Mouse (Mus musculus) embryonic facial prominence, embryonic 14.5 days (tissue): Measurements from ENCODE around the gene Cfap99. TPM values are rescaled to one million over a fixed set of nuclear protein-coding genes. Genes with fewer than 3 reads are reported as not detected.
A peak's percentile ranks its signal among the peaks of the same experiment; 100 is the strongest.

ENCODE experiments used
- ATAC-seq: fragments of 200-750 bp; cut with Nextera tagmentation; 2 replicates; pipeline ENCODE4 v1.8.0; 2017; ENCODE audit warnings: low read depth, moderate number of reproducible peaks, moderate TSS enrichment
- DNase-seq: peaks from one replicate; pipeline ENCODE4 v3.0.0-alpha.2; 2015; ENCODE audit warnings: low spot score
- H3K27ac ChIP-seq: fragments of 300-500 bp; sonication (generic); replicated peaks from 2 replicates; pipeline ENCODE4 v1.5.1; 2014; ENCODE audit warnings: low read depth, mild to moderate bottlenecking, low read length, moderate library complexity
- H3K27me3 ChIP-seq: fragments of 300-500 bp; sonication (generic); replicated peaks from 2 replicates; pipeline ENCODE4 v1.6.1; 2014; ENCODE audit warnings: low read length; ENCODE audit not compliant: control insufficient read depth, insufficient read depth
- H3K36me3 ChIP-seq: fragments of 300-500 bp; sonication (generic); 2 replicates; pipeline ENCODE4 v1.6.1; 2014; ENCODE audit warnings: low read length, mixed read lengths; ENCODE audit not compliant: control insufficient read depth, insufficient read depth
- H3K4me1 ChIP-seq: fragments of 300-500 bp; sonication (generic); 2 replicates; pipeline ENCODE4 v1.6.1; 2014; ENCODE audit warnings: antibody characterized with exemption, low read length; ENCODE audit not compliant: control insufficient read depth, insufficient read depth
- H3K4me2 ChIP-seq: fragments of 300-500 bp; sonication (generic); 2 replicates; pipeline ENCODE4 v1.6.1; 2014; ENCODE audit warnings: low read depth, mild to moderate bottlenecking, low read length, moderate library complexity, mixed read lengths
- H3K4me3 ChIP-seq: fragments of 300-500 bp; sonication (generic); 2 replicates; pipeline ENCODE4 v1.5.1; 2014; ENCODE audit warnings: low read depth, mild to moderate bottlenecking, low read length
- H3K9ac ChIP-seq: fragments of 300-500 bp; sonication (generic); 2 replicates; pipeline ENCODE4 v1.6.1; 2014; ENCODE audit warnings: low read depth, mild to moderate bottlenecking, low read length, moderate library complexity, mixed read lengths
- H3K9me3 ChIP-seq: fragments of 300-500 bp; sonication (generic); 2 replicates; pipeline ENCODE4 v1.6.1; 2016; ENCODE audit warnings: low read length; ENCODE audit not compliant: control insufficient read depth
- WGBS: fragments of 180-500 bp; shearing (Covaris S2); extraction: QIAGEN DNeasy Blood & Tissue Kit; methylation state at CpG from one replicate; pipeline ENCODE4 v1.1.7; 2014; 5-methylcytosine and 5-hydroxymethylcytosine counted together
- polyA plus RNA-seq: library from polyadenylated mRNA; unstranded; fragments of >200 nt; fragmentation: Nextera tagmentation; extraction: Ambion mirVana; gene quantifications from 2 replicates; pipeline ENCODE4 v1.2.1, GENCODE M21; 2014

Gene Cfap99
- polyA plus RNA-seq, 1 experiment from 2014 or later: 0.21 TPM

- no peak overlapping the region for H3K9ac ChIP-seq
- H3K9me3 ChIP-seq: no peaks in the 10 kb centered on the region
- H3K27me3 ChIP-seq: no peaks in the 10 kb centered on the region; the same call in 1 of the 2 replicates
- H3K36me3 ChIP-seq: no peaks in the 10 kb centered on the region
- H3K4me3 ChIP-seq: no peak overlapping the region
- H3K4me1 ChIP-seq: peaks cover 14% of the 10 kb centered on the region
- H3K27ac ChIP-seq: no peak overlapping the region
- 40% methylated on average over 4 of the region's 4 CpGs for WGBS
- ATAC-seq: no peak
- no peak overlapping the region for H3K4me2 ChIP-seq
- peak; percentile 24 for DNase-seq
Observed at GRCm38 (mm10) chr5:34252967-34253519, 35.4 kb upstream of the Cfap99 start.

DNA sequence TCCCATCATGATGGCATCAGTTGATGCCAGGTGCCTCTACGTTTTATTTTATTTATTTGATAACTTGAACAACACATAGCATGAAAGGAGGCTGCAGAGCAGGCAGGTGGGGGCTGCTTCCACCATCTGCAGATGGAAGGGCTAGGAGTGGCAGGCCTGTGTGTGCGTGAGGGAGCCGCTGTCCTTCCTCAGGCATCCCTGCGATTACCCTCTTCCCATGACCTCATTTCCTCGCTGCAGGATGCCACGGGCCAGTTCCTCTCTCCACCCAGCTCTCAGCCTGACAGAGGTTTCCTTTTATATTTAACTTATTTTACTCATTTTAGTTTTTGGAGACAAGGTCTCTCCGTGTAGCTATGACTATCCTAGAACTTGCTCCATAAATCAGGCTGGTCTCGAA is 34.1 kb upstream of the Cfap99 start:
- no peak overlapping the region for H3K4me3 ChIP-seq
- no peaks in the 10 kb centered on the region; the same call in 1 of the 2 replicates for H3K27me3 ChIP-seq
- DNase-seq (no peak), ATAC-seq (no peak)
- H3K4me2 ChIP-seq: no peak overlapping the region
- no peak overlapping the region for H3K9ac ChIP-seq
- no peaks in the 10 kb centered on the region for H3K36me3 ChIP-seq
- no peaks in the 10 kb centered on the region for H3K9me3 ChIP-seq
- 65% methylated on average over 8 of the region's 8 CpGs for WGBS
- H3K27ac ChIP-seq: no peak overlapping the region
- peaks cover 14% of the 10 kb centered on the region for H3K4me1 ChIP-seq

- Histone ChIP-seq H3K27me3 (no peaks in the 10 kb centered on the region; the same call in 1 of the 2 replicates), H3K36me3 (no peaks in the 10 kb centered on the region), H3K4me2 (no peak overlapping the region), H3K27ac (no peak overlapping the region), H3K9me3 (no peaks in the 10 kb centered on the region), H3K4me1 (peaks cover 14% of the 10 kb centered on the region), H3K9ac (no peak overlapping the region), H3K4me3 (no peak overlapping the region)
- no peak for ATAC-seq
- WGBS: 72% methylated on average over 3 of the region's 3 CpGs
- DNase-seq: no peak
Observed at GRCm38 (mm10) chr5:34255189-34255588, 33.2 kb upstream of the Cfap99 start.

DNA sequence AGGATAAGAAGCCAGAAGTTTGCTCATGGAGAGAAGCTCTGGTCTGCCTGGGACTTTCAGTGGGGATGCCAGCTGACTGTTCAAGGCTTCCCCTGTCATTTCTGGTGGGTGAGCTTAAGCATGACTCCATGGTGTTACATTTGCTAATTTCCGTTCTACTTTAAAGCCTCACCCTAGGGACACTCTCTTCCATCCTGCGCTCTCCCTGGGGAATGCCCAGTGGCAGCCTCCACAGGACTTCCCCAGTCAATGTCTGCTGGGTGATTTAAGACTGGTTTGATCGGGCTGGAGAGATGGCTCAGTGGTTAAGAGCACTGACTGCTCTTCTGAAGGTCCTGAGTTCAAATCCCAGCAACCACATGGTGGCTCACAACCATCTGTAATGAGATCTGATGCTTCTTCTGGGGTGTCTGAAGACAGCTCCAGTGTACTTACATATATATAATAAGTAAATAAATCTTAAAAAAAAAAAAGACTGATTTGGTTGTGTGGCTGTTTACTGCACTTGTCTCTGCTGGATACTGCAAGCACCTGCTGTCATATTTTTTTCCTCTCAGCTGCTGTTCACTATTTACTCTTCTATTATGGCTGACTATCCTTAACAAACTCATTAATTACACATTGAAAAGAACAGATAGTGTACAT is 29.1 kb upstream of the Cfap99 start:
- no peak for ATAC-seq

GRCm38 (mm10) chr5:34266065-34266464 is 22.3 kb upstream of the Cfap99 start:
- H3K9ac ChIP-seq: no peak overlapping the region
- H3K36me3 ChIP-seq: no peaks in the 10 kb centered on the region
- DNase-seq (no peak), ATAC-seq (no peak)
- H3K4me2 ChIP-seq: no peak overlapping the region
- WGBS: 67% methylated on average over 4 of the region's 4 CpGs
- H3K4me1 ChIP-seq: no peaks in the 10 kb centered on the region
- H3K27ac ChIP-seq: no peak overlapping the region
- no peaks in the 10 kb centered on the region for H3K9me3 ChIP-seq
- no peak overlapping the region for H3K4me3 ChIP-seq
- H3K27me3 ChIP-seq: no peaks in the 10 kb centered on the region

More for the DNA sequence above, 29.1 kb upstream of the Cfap99 start:
- H3K4me1 ChIP-seq: no peaks in the 10 kb centered on the region
- H3K9ac ChIP-seq: no peak overlapping the region
- H3K9me3 ChIP-seq: no peaks in the 10 kb centered on the region
- H3K27me3 ChIP-seq: no peaks in the 10 kb centered on the region; the same call in 1 of the 2 replicates
- WGBS: 58% methylated on average over 3 of the region's 3 CpGs
- H3K27ac ChIP-seq: no peak overlapping the region
- no peak overlapping the region for H3K4me3 ChIP-seq
- no peaks in the 10 kb centered on the region for H3K36me3 ChIP-seq
- H3K4me2 ChIP-seq: no peak overlapping the region
- DNase-seq: no peak

GRCm38 (mm10) chr5:34269197-34269920 is 19.0 kb upstream of the Cfap99 start:
- 79% methylated on average over 16 of the region's 16 CpGs for WGBS
- no peak overlapping the region for H3K27ac ChIP-seq
- no peak overlapping the region for H3K4me3 ChIP-seq
- H3K36me3 ChIP-seq: no peaks in the 10 kb centered on the region
- no peaks in the 10 kb centered on the region for H3K9me3 ChIP-seq
- H3K4me1 ChIP-seq: no peaks in the 10 kb centered on the region; the same call in 1 of the 2 replicates
- no peak overlapping the region for H3K9ac ChIP-seq
- H3K27me3 ChIP-seq: no peaks in the 10 kb centered on the region
- DNase-seq (no peak), ATAC-seq (no peak)
- H3K4me2 ChIP-seq: no peak overlapping the region

GRCm38 (mm10) chr5:34269921-34270465 is 18.4 kb upstream of the Cfap99 start:
- WGBS: 64% methylated on average over 12 of the region's 12 CpGs
- ATAC-seq: no peak
- Histone ChIP-seq H3K4me2 (no peak overlapping the region), H3K9me3 (no peaks in the 10 kb centered on the region), H3K27ac (no peak overlapping the region), H3K9ac (no peak overlapping the region), H3K36me3 (no peaks in the 10 kb centered on the region), H3K4me3 (no peak overlapping the region), H3K4me1 (no peaks in the 10 kb centered on the region; the same call in 1 of the 2 replicates), H3K27me3 (no peaks in the 10 kb centered on the region)
- no peak for DNase-seq

GRCm38 (mm10) chr5:34271743-34272142 is 16.7 kb upstream of the Cfap99 start:
- Histone ChIP-seq H3K36me3 (no peaks in the 10 kb centered on the region), H3K9me3 (no peaks in the 10 kb centered on the region), H3K4me3 (no peak overlapping the region), H3K27ac (no peak overlapping the region), H3K27me3 (no peaks in the 10 kb centered on the region), H3K4me2 (no peak overlapping the region), H3K9ac (no peak overlapping the region), H3K4me1 (no peaks in the 10 kb centered on the region; the same call in 1 of the 2 replicates)
- DNase-seq: no peak
- ATAC-seq: no peak
- 28% methylated on average over 3 of the region's 4 CpGs for WGBS
